Mouse (Mus musculus): Measurements from ENCODE around the gene Map2k7. TPM values are rescaled to one million over a fixed set of nuclear protein-coding genes. Genes with fewer than 3 reads are reported as not detected.

Map2k7 gene
- polyA plus RNA-seq (2016; fragmentation: Nextera tagmentation; extraction: Ambion mirVana): 27.5 and 30.0 TPM in 2 replicates

DNA sequence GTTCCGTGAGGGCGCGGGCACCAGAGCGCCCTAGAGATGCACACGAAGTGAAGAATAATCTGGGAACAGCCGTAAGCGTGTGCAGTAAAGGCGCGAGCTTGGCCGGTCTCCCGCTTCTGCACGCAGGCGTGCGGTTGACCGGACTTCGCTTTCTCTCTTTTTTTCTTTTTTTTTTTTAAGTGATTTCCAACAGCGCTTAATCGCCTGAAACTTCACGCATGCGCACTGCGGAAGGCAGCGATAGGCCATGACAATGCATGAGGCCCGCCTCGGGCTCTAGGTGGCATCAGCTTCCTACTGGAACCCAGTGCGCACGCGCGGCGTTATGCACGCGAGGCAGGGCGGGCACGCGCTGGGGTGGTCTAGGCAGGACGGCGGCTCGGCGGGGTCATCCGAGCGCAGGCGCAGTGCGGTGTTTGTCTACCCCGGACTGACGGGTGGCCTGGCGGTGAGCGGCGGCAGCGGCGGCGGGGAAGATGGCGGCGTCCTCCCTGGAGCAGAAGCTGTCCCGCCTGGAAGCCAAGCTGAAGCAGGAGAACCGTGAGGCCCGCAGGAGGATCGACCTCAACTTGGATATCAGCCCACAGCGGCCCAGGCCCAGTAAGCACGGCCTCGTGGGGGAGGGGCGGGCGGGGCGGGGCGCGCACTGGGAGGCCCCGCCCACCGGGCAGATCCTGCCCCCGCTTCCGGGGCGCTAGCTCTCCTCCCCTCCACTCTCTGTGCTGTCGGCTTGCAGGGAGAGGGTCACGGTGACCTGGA lies at the start of gene Map2k7, which contains the start of gene Gm49320:
Map2k7 (plus strand) TSS at position 307 of the 759 bp plus-strand sequence.
Gm49320 (plus strand) TSS at position 432 of the 759 bp plus-strand sequence.
- Histone ChIP-seq H3K27ac (peak within 1 kb of the TSS; percentile 97), H3K4me3 (peak within 1 kb of the TSS; percentile 81), H3K9me3 (no peaks in the 10 kb centered on the region), H3K27me3 (ENCODE audit: insufficient read depth, poor library complexity, severe bottlenecking) (peaks cover 22% of the 10 kb centered on the region), H3K4me1 (peaks cover 21% of the 10 kb centered on the region), H3K36me3 (peaks cover 29% of the 10 kb centered on the region)
- DNase-seq (ENCODE audit: low spot score): peak; percentile 99
- WGBS: under 1% methylated on average over 71 of the region's 71 CpGs

- H3K36me3 ChIP-seq: peaks cover 16% of the 10 kb centered on the region
- no peak overlapping the region for H3K4me3 ChIP-seq
- H3K27me3 ChIP-seq (ENCODE audit: insufficient read depth, poor library complexity, severe bottlenecking): peaks cover 11% of the 10 kb centered on the region; the same call in 1 of the 2 replicates
- H3K4me1 ChIP-seq: peaks cover 12% of the 10 kb centered on the region
- DNase-seq (ENCODE audit: low spot score): no peak
- no peaks in the 10 kb centered on the region for H3K9me3 ChIP-seq
- 21% methylated on average over 3 of the region's 3 CpGs for WGBS
- peak overlapping the region; percentile 63; the same call in 1 of the 2 replicates for H3K27ac ChIP-seq
Measured at GRCm38 (mm10) chr8:4189031-4189722, 49.4 kb upstream of the Map2k7 start.

DNA sequence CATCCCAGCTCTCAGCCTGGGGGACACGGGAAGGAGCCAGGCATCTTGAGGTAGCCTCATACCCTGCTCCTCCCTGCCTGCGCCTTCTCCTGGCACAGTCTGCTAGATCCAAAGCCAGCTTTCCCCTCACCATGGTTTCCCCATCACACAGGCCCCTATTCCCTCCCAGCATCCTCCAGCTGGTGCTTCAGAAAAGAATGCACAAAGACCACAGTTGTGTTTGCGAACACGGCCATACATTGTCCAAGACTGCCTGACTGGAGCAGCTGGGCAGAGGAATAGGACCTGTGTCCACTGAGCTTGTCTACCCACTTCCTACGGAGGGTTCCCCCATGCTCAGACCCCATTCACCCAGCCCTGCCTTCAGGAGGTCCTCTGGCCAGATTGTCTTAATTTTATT lies 46.2 kb upstream of the Map2k7 start:
- Histone ChIP-seq H3K9me3 (no peaks in the 10 kb centered on the region), H3K27ac (no peak overlapping the region), H3K36me3 (peaks cover 7% of the 10 kb centered on the region), H3K27me3 (ENCODE audit: insufficient read depth, poor library complexity, severe bottlenecking) (peaks cover 16% of the 10 kb centered on the region; the same call in 1 of the 2 replicates), H3K4me1 (peaks cover 12% of the 10 kb centered on the region), H3K4me3 (no peak overlapping the region)
- DNase-seq (ENCODE audit: low spot score): no peak
- WGBS: 62% methylated on average over 5 of the region's 5 CpGs

- no peaks in the 10 kb centered on the region for H3K9me3 ChIP-seq
- peaks cover 16% of the 10 kb centered on the region; the same call in 1 of the 2 replicates for H3K27me3 ChIP-seq (ENCODE audit: insufficient read depth, poor library complexity, severe bottlenecking)
- 0 out of 2 replicates have a peak, but pooled peaks cover 5% of the 10 kb centered on the region for H3K36me3 ChIP-seq
- H3K4me3 ChIP-seq: peak overlapping the region; percentile 12; the same call in 1 of the 2 replicates
- peak; percentile 90 for DNase-seq (ENCODE audit: low spot score)
- peaks cover 12% of the 10 kb centered on the region for H3K4me1 ChIP-seq
- 5% methylated on average over 18 of the region's 18 CpGs for WGBS
- 0 out of 2 replicates have a peak overlapping the region, but pooled peaks have one; percentile 32 for H3K27ac ChIP-seq
Measured at GRCm38 (mm10) chr8:4192807-4193587, 45.5 kb upstream of the Map2k7 start.

DNA sequence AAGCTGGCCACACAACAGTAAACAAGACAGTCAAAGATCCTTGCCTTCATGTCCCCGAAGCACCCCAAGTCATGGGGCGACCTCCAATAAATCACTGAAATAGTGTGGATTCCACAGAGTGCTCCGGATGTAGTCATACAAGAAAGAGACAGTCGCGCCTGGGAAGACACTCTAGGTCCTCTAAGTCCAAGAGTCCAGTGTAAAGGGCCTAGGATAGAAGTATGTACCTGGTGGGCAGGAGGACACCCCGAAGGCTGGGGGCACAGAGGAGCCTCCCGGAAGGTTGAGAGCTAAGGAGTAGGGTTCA lies 45.0 kb upstream of the Map2k7 start:
- no peak for DNase-seq (ENCODE audit: low spot score)
- 56% methylated on average over 7 of the region's 7 CpGs for WGBS
- peaks cover 12% of the 10 kb centered on the region for H3K4me1 ChIP-seq
- peak overlapping the region; percentile 12; the same call in 1 of the 2 replicates for H3K4me3 ChIP-seq
- no peaks in the 10 kb centered on the region for H3K9me3 ChIP-seq
- no peaks in the 10 kb centered on the region for H3K36me3 ChIP-seq
- peaks cover 16% of the 10 kb centered on the region; the same call in 1 of the 2 replicates for H3K27me3 ChIP-seq (ENCODE audit: insufficient read depth, poor library complexity, severe bottlenecking)
- 0 out of 2 replicates have a peak overlapping the region, but pooled peaks have one; percentile 32 for H3K27ac ChIP-seq

GRCm38 (mm10) chr8:4201321-4201720 lies 37.2 kb upstream of the Map2k7 start:
- no peaks in the 10 kb centered on the region for H3K9me3 ChIP-seq
- H3K27me3 ChIP-seq (ENCODE audit: insufficient read depth, poor library complexity, severe bottlenecking): peaks cover 47% of the 10 kb centered on the region
- no peak for DNase-seq (ENCODE audit: low spot score)
- H3K4me1 ChIP-seq: peaks cover 11% of the 10 kb centered on the region
- H3K36me3 ChIP-seq: peaks cover 3% of the 10 kb centered on the region; the same call in 1 of the 2 replicates
- no peak overlapping the region for H3K27ac ChIP-seq
- WGBS: 59% methylated on average over 2 of the region's 2 CpGs
- H3K4me3 ChIP-seq: no peak overlapping the region

DNA sequence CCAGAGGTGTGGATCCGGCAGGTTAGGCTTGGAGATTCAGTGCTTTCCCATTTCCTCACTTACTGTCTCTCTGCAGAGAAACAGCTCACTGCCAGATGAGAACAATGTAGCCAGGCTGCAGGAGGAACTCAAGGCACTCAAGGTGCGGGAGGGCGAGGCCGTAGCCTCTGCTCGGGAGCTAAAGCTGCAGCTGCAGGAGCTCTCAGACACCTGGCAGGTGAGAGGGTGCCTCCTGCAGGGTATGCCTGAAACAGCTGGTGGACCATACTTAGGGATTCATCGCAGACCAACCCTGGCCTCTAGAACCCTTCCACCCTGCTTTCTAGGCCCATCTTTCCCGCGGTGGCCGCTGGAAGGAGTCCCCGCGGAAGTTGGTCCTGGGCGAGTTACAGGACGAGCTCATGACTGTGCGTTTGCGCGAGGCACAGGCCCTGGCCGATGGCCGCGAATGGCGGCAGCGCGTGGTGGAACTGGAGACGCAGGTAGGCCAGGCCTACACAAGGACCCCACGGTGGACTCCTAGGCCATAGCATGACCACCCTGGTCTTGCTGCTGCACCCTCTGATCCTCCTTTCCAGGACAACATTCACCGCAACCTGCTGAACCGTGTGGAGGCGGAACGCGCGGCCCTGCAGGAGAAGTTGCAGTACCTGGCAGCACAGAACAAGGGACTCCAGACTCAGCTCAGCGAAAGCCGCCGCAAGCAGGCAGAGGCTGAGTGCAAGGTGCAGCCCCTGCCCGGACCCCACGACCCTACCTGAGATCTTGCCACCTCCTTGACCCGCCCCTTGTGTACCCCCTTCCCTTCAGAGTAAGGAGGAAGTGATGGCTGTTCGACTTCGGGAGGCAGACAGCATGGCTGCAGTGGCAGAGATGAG lies 33.1 kb upstream of the Map2k7 start:
- WGBS: 9% methylated on average over 38 of the region's 38 CpGs
- peaks cover 79% of the 10 kb centered on the region for H3K27me3 ChIP-seq (ENCODE audit: insufficient read depth, poor library complexity, severe bottlenecking)
- DNase-seq (ENCODE audit: low spot score): no peak

DNA sequence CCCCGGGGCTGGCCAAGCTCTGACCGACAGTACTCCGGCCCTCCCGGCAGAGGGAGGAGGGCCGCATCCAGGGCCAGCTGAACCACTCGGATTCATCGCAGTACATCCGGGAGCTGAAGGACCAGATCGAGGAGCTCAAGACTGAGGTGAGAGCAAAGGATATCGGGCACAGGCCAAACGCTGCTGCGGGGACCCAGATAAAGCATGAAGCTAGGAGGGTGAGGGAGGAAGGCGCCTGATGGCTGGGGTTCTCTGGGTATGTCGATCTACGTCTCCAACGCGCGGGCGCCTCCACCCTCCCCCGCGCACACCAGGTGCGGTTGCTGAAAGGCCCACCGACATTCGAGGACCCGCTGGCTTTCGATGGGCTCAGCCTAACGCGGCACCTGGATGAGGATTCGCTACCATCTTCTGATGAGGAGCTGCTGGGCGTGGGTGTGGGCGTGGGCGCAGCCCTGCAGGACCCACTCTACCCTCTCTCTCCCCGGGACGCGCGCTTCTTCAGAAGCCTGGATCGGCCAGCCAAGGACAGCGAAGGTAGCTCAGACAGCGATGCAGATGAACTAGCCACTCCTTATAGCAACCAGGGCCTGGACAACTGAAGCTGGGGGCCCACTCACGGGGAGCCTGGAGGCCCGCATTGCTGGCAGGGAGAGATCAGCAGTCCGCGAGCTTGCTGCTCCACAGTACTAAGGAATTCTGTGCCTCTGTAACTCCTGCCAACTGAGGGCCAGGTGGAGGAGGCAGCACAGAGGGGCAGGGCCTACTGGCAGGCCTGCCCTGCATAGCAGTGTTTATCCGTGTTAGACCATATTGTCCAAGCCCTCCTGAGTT lies 32.1 kb upstream of the Map2k7 start:
- DNase-seq (ENCODE audit: low spot score): no peak
- H3K9me3 ChIP-seq: no peaks in the 10 kb centered on the region
- H3K4me1 ChIP-seq: peaks cover 20% of the 10 kb centered on the region
- WGBS: 6% methylated on average over 36 of the region's 44 CpGs
- peak overlapping the region; percentile 48 for H3K4me3 ChIP-seq
- no peak overlapping the region; the same call in 1 of the 2 replicates for H3K27ac ChIP-seq
- H3K27me3 ChIP-seq (ENCODE audit: insufficient read depth, poor library complexity, severe bottlenecking): peaks cover 88% of the 10 kb centered on the region
- no peaks in the 10 kb centered on the region for H3K36me3 ChIP-seq

More for the DNA sequence above, 33.1 kb upstream of the Map2k7 start:
- Histone ChIP-seq H3K9me3 (no peaks in the 10 kb centered on the region), H3K4me3 (peak overlapping the region; percentile 48), H3K36me3 (no peaks in the 10 kb centered on the region), H3K4me1 (peaks cover 20% of the 10 kb centered on the region), H3K27ac (no peak overlapping the region; the same call in 1 of the 2 replicates)

- H3K4me3 ChIP-seq: no peak overlapping the region
- H3K27me3 ChIP-seq (ENCODE audit: insufficient read depth, poor library complexity, severe bottlenecking): peaks cover 88% of the 10 kb centered on the region
- H3K9me3 ChIP-seq: no peaks in the 10 kb centered on the region
- H3K27ac ChIP-seq: no peak overlapping the region
- no peaks in the 10 kb centered on the region for H3K36me3 ChIP-seq
- peaks cover 20% of the 10 kb centered on the region for H3K4me1 ChIP-seq
- DNase-seq (ENCODE audit: low spot score): no peak
- 43% methylated on average over 2 of the region's 2 CpGs for WGBS
Measured at GRCm38 (mm10) chr8:4207016-4207350, 31.6 kb upstream of the Map2k7 start.

DNA sequence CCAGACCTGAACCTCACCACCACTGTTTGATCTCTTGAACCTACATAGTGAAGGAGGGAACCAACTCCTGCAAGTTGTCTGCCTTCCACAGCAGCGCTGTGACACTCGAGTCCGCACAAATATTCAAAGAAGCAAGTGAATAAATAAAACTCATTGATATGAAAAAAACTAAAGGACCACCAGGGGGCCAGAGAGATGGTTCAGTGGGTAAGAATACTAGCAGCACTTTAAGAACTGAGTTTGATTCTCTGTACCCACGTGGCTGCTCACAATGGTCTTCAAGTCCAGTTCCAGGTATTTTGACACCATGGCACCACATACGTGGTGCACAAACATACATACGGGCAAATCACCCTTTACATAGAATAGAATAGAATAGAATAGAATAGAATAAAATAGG lies 27.4 kb upstream of the Map2k7 start:
- no peak for DNase-seq (ENCODE audit: low spot score)
- Histone ChIP-seq H3K27ac (no peak overlapping the region), H3K9me3 (no peaks in the 10 kb centered on the region), H3K36me3 (no peaks in the 10 kb centered on the region), H3K4me1 (peaks cover 35% of the 10 kb centered on the region), H3K27me3 (ENCODE audit: insufficient read depth, poor library complexity, severe bottlenecking) (peaks cover 90% of the 10 kb centered on the region), H3K4me3 (no peak overlapping the region)
- 75% methylated on average over 6 of the region's 6 CpGs for WGBS

DNA sequence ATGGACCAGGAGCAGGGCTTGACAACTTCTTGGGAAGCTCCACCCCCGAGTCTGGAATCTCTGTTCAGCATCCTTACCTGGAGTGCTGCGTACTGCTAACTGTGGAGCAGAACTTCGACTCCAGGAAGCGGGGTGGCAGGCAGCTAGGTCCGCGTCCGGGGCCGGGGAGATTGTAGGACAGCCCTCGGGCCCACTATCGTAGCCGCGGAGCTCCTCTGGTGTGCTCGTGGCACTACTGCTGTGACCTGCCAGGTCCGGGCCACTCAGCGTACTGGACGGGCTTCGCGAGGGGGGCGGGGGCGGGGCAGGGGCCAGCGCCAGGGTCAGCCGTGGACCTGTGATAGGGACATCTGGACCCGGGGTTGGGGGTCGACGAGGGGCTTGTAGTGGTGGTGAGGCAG lies 25.7 kb upstream of the Map2k7 start:
- no peaks in the 10 kb centered on the region for H3K36me3 ChIP-seq
- H3K9me3 ChIP-seq: no peaks in the 10 kb centered on the region
- no peak for DNase-seq (ENCODE audit: low spot score)
- H3K27me3 ChIP-seq (ENCODE audit: insufficient read depth, poor library complexity, severe bottlenecking): peaks cover 90% of the 10 kb centered on the region
- H3K4me3 ChIP-seq: peak overlapping the region; percentile 57
- peaks cover 37% of the 10 kb centered on the region for H3K4me1 ChIP-seq
- H3K27ac ChIP-seq: peak overlapping the region; percentile 64; the same call in 1 of the 2 replicates
- WGBS: under 1% methylated on average over 24 of the region's 25 CpGs

All from heart, embryonic 10.5 days (tissue).